Mouse (Mus musculus) erythroblast, embryonic 14.5 days (primary cell): ENCODE results near the gene Fbxo8. TPM values are rescaled to one million over a fixed set of nuclear protein-coding genes. Genes with fewer than 3 reads are reported as not detected.

ENCODE experiments used
- H3K27me3 ChIP-seq: 2 replicates; pipeline ENCODE4 v1.6.1; 2012; ENCODE audit warnings: inconsistent platforms; ENCODE audit not compliant: control insufficient read depth
- H3K36me3 ChIP-seq: 2 replicates; pipeline ENCODE4 v1.6.1; 2012; ENCODE audit warnings: mild to moderate bottlenecking, inconsistent platforms; ENCODE audit not compliant: control insufficient read depth
- H3K4me1 ChIP-seq: 2 replicates; pipeline ENCODE4 v1.6.1; 2012; ENCODE audit warnings: inconsistent platforms; ENCODE audit not compliant: control insufficient read depth
- H3K4me3 ChIP-seq: replicated peaks from 2 replicates; pipeline ENCODE3; 2012; ENCODE audit warnings: moderate library complexity, mild to moderate bottlenecking, inconsistent platforms
- H3K9me3 ChIP-seq: 2 replicates; pipeline ENCODE4 v1.6.1; 2012; ENCODE audit warnings: low read length, inconsistent platforms, mixed read lengths; ENCODE audit not compliant: control insufficient read depth
- GATA1 ChIP-seq: IDR thresholded peaks from 2 replicates; pipeline ENCODE4 v1.6.1; 2012; ENCODE audit warnings: low read length, inconsistent platforms, mixed read lengths
- TAL1 ChIP-seq: IDR thresholded peaks from 3 replicates; pipeline ENCODE4 v1.6.1; 2012; ENCODE audit warnings: low read length, inconsistent platforms, mixed read lengths
- polyA plus RNA-seq: library from polyadenylated mRNA; stranded (reverse); fragments of >175 nt; gene quantifications from 2 replicates; pipeline ENCODE4 v1.2.3, GENCODE M21; 2012

The Fbxo8 gene
- polyA plus RNA-seq: 0.68 and 0.96 TPM in 2 replicates

DNA sequence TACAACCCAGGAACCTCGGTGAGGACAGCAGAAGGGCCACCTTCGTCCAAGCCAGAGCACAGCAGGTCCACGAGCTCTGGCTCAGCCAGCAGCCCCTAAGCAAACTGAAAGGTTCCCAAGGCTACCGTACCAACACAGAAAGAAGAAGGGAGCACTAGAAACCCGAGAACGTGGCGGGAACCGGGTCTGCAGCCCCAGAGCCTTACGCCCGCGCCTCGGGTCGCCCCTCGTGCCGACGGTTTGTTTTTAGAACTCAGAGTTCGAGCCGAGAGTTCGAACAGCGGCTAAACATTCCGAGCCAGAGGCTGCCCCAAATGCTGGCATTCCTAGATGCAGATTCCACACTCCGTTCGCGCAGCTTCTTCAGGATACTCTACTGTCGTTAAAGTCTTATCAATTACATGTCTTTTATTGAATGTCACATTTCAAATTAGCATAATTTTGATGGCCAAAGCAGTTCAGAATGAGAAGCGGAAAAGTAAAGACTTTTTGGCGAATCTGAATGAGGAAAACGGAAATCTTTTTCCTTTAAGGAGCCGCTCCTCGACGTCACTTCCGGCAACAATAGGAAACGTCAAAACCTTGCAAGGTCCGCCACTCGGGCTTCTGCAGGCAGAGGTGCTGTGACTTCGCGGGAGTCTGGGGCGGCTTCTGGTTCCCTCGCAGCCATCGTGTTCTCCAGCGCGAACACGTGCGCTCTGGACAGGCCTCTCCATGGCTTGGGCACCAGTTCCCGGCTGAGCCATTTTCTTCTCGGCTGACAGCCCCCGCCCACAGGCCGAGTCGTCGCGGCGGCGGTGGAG lies at the start of gene Fbxo8, which contains the start of gene Cep44:
Gene Fbxo8, plus strand, starts transcription at position 533 of the 803 bp plus-strand sequence.
Gene Cep44, minus strand, starts transcription at position 490 of the 803 bp plus-strand sequence.
- Histone ChIP-seq H3K36me3 (peaks cover 12% of the 10 kb centered on the region), H3K4me1 (peaks cover 20% of the 10 kb centered on the region), H3K27me3 (no peaks in the 10 kb centered on the region), H3K4me3 (peak within 1 kb of the TSS; percentile 89), H3K9me3 (no peaks in the 10 kb centered on the region)
- no peak for TF ChIP-seq GATA1
- TF ChIP-seq TAL1: no peak

GRCm38 (mm10) chr8:56501911-56502310 lies 49.0 kb upstream of the Fbxo8 start:
- Histone ChIP-seq H3K36me3 (no peaks in the 10 kb centered on the region), H3K4me3 (no peak overlapping the region), H3K4me1 (no peaks in the 10 kb centered on the region), H3K9me3 (no peaks in the 10 kb centered on the region), H3K27me3 (no peaks in the 10 kb centered on the region)
- TF ChIP-seq TAL1 (no peak), GATA1 (no peak)

GRCm38 (mm10) chr8:56508318-56508951 lies 42.5 kb upstream of the Fbxo8 start:
- TF ChIP-seq GATA1: no peak
- no peak for TF ChIP-seq TAL1
- H3K36me3 ChIP-seq: no peaks in the 10 kb centered on the region
- no peaks in the 10 kb centered on the region for H3K9me3 ChIP-seq

DNA sequence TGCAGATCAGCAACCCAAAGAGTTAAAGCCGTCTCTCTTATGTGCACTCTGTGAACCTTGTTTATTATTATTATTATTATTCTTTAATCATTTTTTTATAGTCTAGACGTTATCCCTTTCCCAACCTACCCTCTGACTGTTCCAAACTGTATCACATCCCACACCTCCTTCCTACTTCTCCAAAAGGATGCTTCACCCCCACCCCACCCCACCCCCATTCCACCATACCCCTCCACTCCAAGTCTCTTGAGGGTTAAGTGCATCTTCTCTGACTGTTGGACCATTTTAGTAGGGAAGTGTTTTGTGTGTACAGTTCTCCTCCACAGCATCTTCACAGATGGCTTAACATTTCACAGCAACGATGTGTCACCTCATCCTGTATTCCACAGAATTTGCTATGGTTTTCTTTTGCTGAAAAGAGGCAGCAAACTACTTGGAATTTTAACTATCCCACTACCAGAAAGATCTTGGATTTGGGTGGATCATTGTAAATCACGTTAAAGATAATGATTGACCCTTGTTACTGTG lies 41.9 kb upstream of the Fbxo8 start:
- no peaks in the 10 kb centered on the region for H3K27me3 ChIP-seq
- no peak for TF ChIP-seq GATA1
- no peak for TF ChIP-seq TAL1
- no peaks in the 10 kb centered on the region for H3K36me3 ChIP-seq

More at GRCm38 (mm10) chr8:56508318-56508951, 42.5 kb upstream of the Fbxo8 start:
- no peaks in the 10 kb centered on the region for H3K27me3 ChIP-seq
- H3K4me3 ChIP-seq: no peak overlapping the region
- H3K4me1 ChIP-seq: no peaks in the 10 kb centered on the region

DNA sequence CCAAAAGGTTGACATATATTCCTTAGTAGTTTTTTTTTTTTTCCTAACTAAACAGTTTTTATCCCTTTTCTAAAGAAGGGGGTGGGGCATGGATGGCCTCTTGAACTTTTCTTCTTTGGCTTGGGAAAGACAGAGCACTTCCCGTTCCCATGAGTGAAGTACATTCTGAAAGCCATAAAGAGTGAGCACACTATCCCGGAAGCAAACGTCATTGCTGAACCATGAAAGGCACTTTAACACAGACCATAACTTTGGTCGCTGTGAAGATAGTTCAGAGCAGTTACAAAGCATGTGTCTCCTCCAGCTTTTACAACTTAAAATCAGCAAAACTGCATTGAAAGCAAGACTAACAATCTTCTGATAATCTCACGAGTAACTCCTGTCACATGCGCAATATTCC lies 32.0 kb upstream of the Fbxo8 start:
- no peaks in the 10 kb centered on the region for H3K27me3 ChIP-seq
- TF ChIP-seq GATA1 (no peak), TAL1 (no peak)
- no peaks in the 10 kb centered on the region for H3K4me1 ChIP-seq
- H3K4me3 ChIP-seq: no peak overlapping the region
- H3K9me3 ChIP-seq: peaks cover 4% of the 10 kb centered on the region
- H3K36me3 ChIP-seq: no peaks in the 10 kb centered on the region

More for the DNA sequence above, 41.9 kb upstream of the Fbxo8 start:
- no peaks in the 10 kb centered on the region for H3K9me3 ChIP-seq
- H3K4me3 ChIP-seq: no peak overlapping the region
- H3K4me1 ChIP-seq: no peaks in the 10 kb centered on the region

DNA sequence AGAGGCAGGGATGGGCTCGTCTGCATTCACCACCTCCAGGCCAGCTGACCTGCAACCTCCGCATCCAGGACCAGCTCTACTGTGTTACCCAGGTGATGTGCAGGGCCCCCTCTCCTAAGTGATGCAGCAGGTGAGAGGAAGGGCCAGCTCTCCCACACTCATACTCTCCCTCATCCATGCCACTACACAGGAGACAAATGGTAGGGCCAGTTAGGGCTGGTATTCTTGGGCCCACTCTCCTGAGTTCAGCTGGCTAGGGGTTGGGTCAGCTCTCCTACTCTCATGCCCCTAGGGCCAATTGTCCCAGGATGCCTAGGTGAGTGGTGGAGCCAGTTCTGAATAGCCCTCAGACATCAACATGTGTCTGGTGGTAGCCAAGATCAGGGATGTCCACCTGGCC lies 30.6 kb upstream of the Fbxo8 start:
- Histone ChIP-seq H3K36me3 (no peaks in the 10 kb centered on the region), H3K27me3 (no peaks in the 10 kb centered on the region), H3K9me3 (peaks cover 4% of the 10 kb centered on the region), H3K4me3 (no peak overlapping the region), H3K4me1 (no peaks in the 10 kb centered on the region)
- no peak for TF ChIP-seq GATA1
- TF ChIP-seq TAL1: no peak

- Histone ChIP-seq H3K36me3 (no peaks in the 10 kb centered on the region), H3K27me3 (no peaks in the 10 kb centered on the region), H3K4me3 (no peak overlapping the region)
Observed at GRCm38 (mm10) chr8:56521051-56521450, 29.8 kb upstream of the Fbxo8 start.

GRCm38 (mm10) chr8:56528869-56529268 lies 22.0 kb upstream of the Fbxo8 start:
- Histone ChIP-seq H3K4me3 (no peak overlapping the region), H3K9me3 (no peaks in the 10 kb centered on the region), H3K27me3 (no peaks in the 10 kb centered on the region), H3K4me1 (no peaks in the 10 kb centered on the region), H3K36me3 (peaks cover 14% of the 10 kb centered on the region)
- no peak for TF ChIP-seq GATA1
- TF ChIP-seq TAL1: no peak

More at GRCm38 (mm10) chr8:56521051-56521450, 29.8 kb upstream of the Fbxo8 start:
- TF ChIP-seq GATA1 (no peak), TAL1 (no peak)
- no peaks in the 10 kb centered on the region for H3K4me1 ChIP-seq
- peaks cover 4% of the 10 kb centered on the region for H3K9me3 ChIP-seq

DNA sequence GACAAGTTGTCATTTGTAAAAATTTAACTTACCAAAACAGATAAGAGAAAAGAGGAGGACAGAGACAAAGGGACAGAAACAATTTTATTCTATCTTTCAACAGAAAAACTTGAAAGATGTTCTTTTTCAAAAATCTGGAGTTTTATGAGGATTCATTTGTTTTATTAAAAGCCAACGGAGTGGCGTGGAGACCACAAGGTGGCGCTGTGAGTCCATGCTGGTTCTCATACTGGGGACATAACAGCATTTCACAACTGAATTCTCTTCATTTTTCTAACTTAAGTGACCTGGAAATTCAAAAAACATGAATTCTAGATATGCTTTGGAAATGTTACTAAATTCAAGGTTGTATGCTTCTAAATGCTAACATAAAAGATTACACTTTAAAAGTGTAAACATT lies 20.5 kb upstream of the Fbxo8 start:
- TF ChIP-seq TAL1 (no peak), GATA1 (no peak)
- Histone ChIP-seq H3K4me3 (no peak overlapping the region), H3K9me3 (no peaks in the 10 kb centered on the region), H3K4me1 (no peaks in the 10 kb centered on the region), H3K27me3 (no peaks in the 10 kb centered on the region), H3K36me3 (peaks cover 21% of the 10 kb centered on the region)
